8 mouse cellular contexts compared by ENCODE assay signal in the genomic region with DNA sequence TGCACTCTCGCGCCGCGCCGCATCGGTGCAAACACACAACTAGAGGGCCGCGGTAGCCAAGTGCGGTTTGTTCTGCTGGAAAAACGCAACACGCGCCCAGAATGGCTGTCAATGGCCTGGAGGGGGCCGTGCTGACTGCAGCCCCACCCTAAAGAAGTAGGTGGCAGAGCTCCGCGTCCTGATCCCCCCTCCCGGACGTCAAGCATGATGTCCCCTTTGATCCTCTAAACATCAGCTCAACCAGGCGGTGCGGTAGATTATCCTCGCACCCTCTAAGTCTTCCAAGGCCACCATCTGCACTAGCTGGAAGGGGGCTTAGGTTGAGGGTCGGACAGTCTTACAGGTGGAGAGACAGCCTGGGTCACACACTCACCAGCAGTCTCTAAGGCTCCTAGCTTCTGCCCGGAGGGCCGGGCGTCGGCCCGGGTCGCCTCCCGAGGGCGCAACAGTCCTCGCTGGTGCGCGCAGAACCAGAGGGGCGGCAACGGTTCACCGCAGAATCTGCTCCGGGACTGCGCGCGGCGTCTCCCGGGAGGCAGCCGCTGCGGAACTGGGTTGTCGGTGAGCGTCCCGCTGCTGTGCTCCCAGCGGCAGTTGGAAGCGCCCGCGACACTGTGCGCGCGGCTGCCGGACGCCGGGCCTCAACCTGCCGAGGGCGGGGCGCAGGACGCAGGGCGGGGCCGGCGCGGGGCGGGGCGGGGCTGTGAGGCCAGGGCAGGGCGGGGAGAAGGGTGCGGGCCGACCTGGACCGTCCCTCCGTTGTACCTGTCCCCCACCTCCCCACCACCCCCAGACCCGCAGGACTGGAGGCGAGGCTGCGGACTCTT. TPM values are rescaled to one million over a fixed set of nuclear protein-coding genes. Genes with fewer than 3 reads are reported as not detected.
A peak's percentile ranks its signal among the peaks of the same experiment; 100 is the strongest.
DNase-seq lines count a peak whose midpoint lies in the region; ATAC-seq lines count a peak whose summit lies in the region.

A gene (minus strand): TSS at position 648 of the 827 bp plus-strand sequence.

- no peaks in the 10 kb centered on the region for H3K9me3 ChIP-seq in hindbrain, embryonic 12.5 days (replicated peaks)

- peak within 1 kb of the TSS; percentile 92 for H3K27ac ChIP-seq in hindbrain, embryonic 12.5 days

- 0 out of 2 replicates have a peak, but pooled peaks cover 10% of the 10 kb centered on the region for H3K27me3 ChIP-seq in hindbrain, embryonic 12.5 days

- peaks cover 19% of the 10 kb centered on the region for H3K4me1 ChIP-seq in hindbrain, embryonic 12.5 days

- H3K36me3 ChIP-seq in hindbrain, embryonic 12.5 days = no peaks in the 10 kb centered on the region

- ATAC-seq in hindbrain, embryonic 12.5 days (ENCODE audit: low FRiP score) = peak; percentile 88

- under 1% methylated on average over 64 of the region's 74 CpGs for WGBS in hindbrain, embryonic 12.5 days

- peak within 1 kb of the TSS; percentile 75 for H3K9ac ChIP-seq in hindbrain, embryonic 12.5 days

- peak within 1 kb of the TSS; percentile 92 for H3K4me2 ChIP-seq in hindbrain, embryonic 12.5 days (replicated peaks)

- peak; percentile 80 for DNase-seq in R1 (ENCODE audit: low read depth, low spot score)
- peak; percentile 84 to 91 for DNase-seq in cerebellum, postnatal 14 days
- DNase-seq in frontal cortex, postnatal 25 days (ENCODE audit: low spot score in 2 of 2) = peak; percentile 45 to 63
- peak; percentile 65 to 74 for DNase-seq in left cerebral cortex, adult 18-20 months (ENCODE audit: low spot score in 2 of 2)
- peak; percentile 88 to 90 for DNase-seq in lung, postnatal 4 days
- peak; percentile 86 for DNase-seq in retina, postnatal 1 day
- peak; percentile 79 for DNase-seq in thymus, postnatal 36 days

- H3K4me3 ChIP-seq in hindbrain, embryonic 12.5 days = peak within 1 kb of the TSS; percentile 68

RNA-seq across cellular contexts. Expression of the gene that starts here (rescaled TPM):
- polyA plus RNA-seq in hindbrain, embryonic 12.5 days (2016; fragmentation: Nextera tagmentation; extraction: Ambion mirVana) = 49.1 and 54.6 TPM in 2 replicates
- 10 to 100 TPM; 16.4 to 17.8 TPM for total RNA-seq in left cerebral cortex, adult 18-20 months (2021)

Comparison
In these comparisons a context has a peak if more than half of its experiments do, and no peak if none do; other contexts are left out.
1. Peak in every context shown above with its lines: DNase-seq, ATAC-seq, H3K4me3 ChIP-seq and H3K27ac ChIP-seq.